Mouse (Mus musculus) lung, embryonic 14.5 days (tissue): ENCODE measurements around the gene Sipa1l1. TPM values are rescaled to one million over a fixed set of nuclear protein-coding genes. Genes with fewer than 3 reads are reported as not detected.

Experiments
- ATAC-seq: fragments of 200-750 bp; cut with Nextera tagmentation; 2 replicates; pipeline ENCODE4 v1.8.0; 2017; ENCODE audit warnings: mild to moderate bottlenecking, moderate TSS enrichment, moderate library complexity; ENCODE audit not compliant: insufficient read depth
- DNase-seq: peaks from one replicate; pipeline ENCODE4 v3.0.0-alpha.2; 2015
- H3K27ac ChIP-seq: fragments of 300-500 bp; sonication (generic); 2 replicates; pipeline ENCODE4 v1.5.1; 2014; ENCODE audit warnings: low read depth, mild to moderate bottlenecking, moderate library complexity
- H3K27me3 ChIP-seq: fragments of 300-500 bp; sonication (generic); 2 replicates; pipeline ENCODE4 v1.6.1; 2014; ENCODE audit warnings: low read length, control low read depth; ENCODE audit not compliant: insufficient read depth
- H3K36me3 ChIP-seq: fragments of 300-500 bp; sonication (generic); 2 replicates; pipeline ENCODE4 v1.6.1; 2014; ENCODE audit warnings: control low read depth; ENCODE audit not compliant: insufficient read depth
- H3K4me1 ChIP-seq: fragments of 300-500 bp; sonication (generic); 2 replicates; pipeline ENCODE4 v1.6.1; 2014; ENCODE audit warnings: antibody characterized with exemption, control low read depth; ENCODE audit not compliant: insufficient read depth
- H3K4me2 ChIP-seq: fragments of 300-500 bp; sonication (generic); 2 replicates; pipeline ENCODE4 v1.6.1; 2014; ENCODE audit warnings: mild to moderate bottlenecking
- H3K4me3 ChIP-seq: fragments of 300-500 bp; sonication (generic); 2 replicates; pipeline ENCODE4 v1.5.1; 2014; ENCODE audit warnings: low read depth, low read length
- H3K9ac ChIP-seq: fragments of 300-500 bp; sonication (generic); 2 replicates; pipeline ENCODE4 v1.6.1; 2014
- H3K9me3 ChIP-seq: fragments of 300-500 bp; sonication (generic); 2 replicates; pipeline ENCODE4 v1.6.1; 2016; ENCODE audit warnings: low read depth, low read length, control low read depth
- CTCF ChIP-seq: IDR thresholded peaks from 2 replicates; pipeline ENCODE4 v1.5.1; 2016; ENCODE audit warnings: antibody characterized with exemption, low read depth
- WGBS: fragments of 180-500 bp; shearing (Covaris S2); extraction: QIAGEN DNeasy Blood & Tissue Kit; methylation state at CpG from one replicate; pipeline ENCODE4 v1.1.7; 2014; 5-methylcytosine and 5-hydroxymethylcytosine counted together
- polyA plus RNA-seq: library from polyadenylated mRNA; unstranded; fragments of >200 nt; fragmentation: Nextera tagmentation; extraction: Ambion mirVana; gene quantifications from 2 replicates; pipeline ENCODE4 v1.2.1, GENCODE M21; 2014

Gene Sipa1l1
- polyA plus RNA-seq, 1 experiment from 2014 or later: 30.5 TPM

GRCm38 (mm10) chr12:82384719-82385118, 215.6 kb downstream of the Sipa1l1 start:
- WGBS: 83% methylated on average over 8 of the region's 8 CpGs
- DNase-seq (no peak), ATAC-seq (no peak)
- Histone ChIP-seq H3K4me2 (no peak overlapping the region), H3K4me3 (no peak overlapping the region), H3K4me1 (no peaks in the 10 kb centered on the region), H3K27ac (no peak overlapping the region), H3K36me3 (peaks cover 19% of the 10 kb centered on the region; the same call in 1 of the 2 replicates), H3K9me3 (no peaks in the 10 kb centered on the region), H3K27me3 (no peaks in the 10 kb centered on the region), H3K9ac (no peak overlapping the region)
- TF ChIP-seq CTCF: no peak

- ATAC-seq (no peak), DNase-seq (no peak)
- 77% methylated on average over 3 of the region's 3 CpGs for WGBS
- H3K36me3 ChIP-seq: peaks cover 19% of the 10 kb centered on the region; the same call in 1 of the 2 replicates
- H3K27ac ChIP-seq: no peak overlapping the region
- no peaks in the 10 kb centered on the region for H3K4me1 ChIP-seq
- TF ChIP-seq CTCF: no peak
- H3K4me3 ChIP-seq: no peak overlapping the region
- H3K9me3 ChIP-seq: no peaks in the 10 kb centered on the region
- no peaks in the 10 kb centered on the region for H3K27me3 ChIP-seq
- no peak overlapping the region for H3K9ac ChIP-seq
- H3K4me2 ChIP-seq: no peak overlapping the region
Observed at GRCm38 (mm10) chr12:82387042-82387441, 217.9 kb downstream of the Sipa1l1 start.

- Histone ChIP-seq H3K36me3 (peaks cover 19% of the 10 kb centered on the region; the same call in 1 of the 2 replicates), H3K4me3 (no peak overlapping the region), H3K9me3 (no peaks in the 10 kb centered on the region), H3K27ac (no peak overlapping the region), H3K4me1 (no peaks in the 10 kb centered on the region), H3K4me2 (no peak overlapping the region), H3K27me3 (no peaks in the 10 kb centered on the region), H3K9ac (no peak overlapping the region)
- 89% methylated on average over 3 of the region's 3 CpGs for WGBS
- DNase-seq (no peak), ATAC-seq (no peak)
- no peak for TF ChIP-seq CTCF
Observed at GRCm38 (mm10) chr12:82387647-82388046, 218.5 kb downstream of the Sipa1l1 start.

- Histone ChIP-seq H3K4me3 (no peak overlapping the region), H3K4me2 (no peak overlapping the region), H3K9ac (no peak overlapping the region), H3K4me1 (no peaks in the 10 kb centered on the region), H3K27ac (no peak overlapping the region), H3K36me3 (peaks cover 19% of the 10 kb centered on the region; the same call in 1 of the 2 replicates), H3K27me3 (no peaks in the 10 kb centered on the region), H3K9me3 (no peaks in the 10 kb centered on the region)
- ATAC-seq (no peak), DNase-seq (no peak)
- TF ChIP-seq CTCF: no peak
Observed at GRCm38 (mm10) chr12:82388144-82388543, 219.0 kb downstream of the Sipa1l1 start.

- WGBS: 30% methylated on average over 8 of the region's 8 CpGs
- no peak overlapping the region; the same call in 1 of the 2 replicates for H3K27ac ChIP-seq
- DNase-seq: peak; percentile 49
Observed at GRCm38 (mm10) chr12:82394118-82394861, 225.2 kb downstream of the Sipa1l1 start.

GRCm38 (mm10) chr12:82395194-82395593, 226.1 kb downstream of the Sipa1l1 start:
- Histone ChIP-seq H3K27me3 (no peaks in the 10 kb centered on the region), H3K9ac (no peak overlapping the region), H3K9me3 (no peaks in the 10 kb centered on the region), H3K4me2 (no peak overlapping the region), H3K4me3 (no peak overlapping the region), H3K27ac (no peak overlapping the region), H3K4me1 (no peaks in the 10 kb centered on the region; the same call in 1 of the 2 replicates), H3K36me3 (peaks cover 24% of the 10 kb centered on the region; the same call in 1 of the 2 replicates)
- ATAC-seq: no peak
- DNase-seq: no peak
- 77% methylated on average over 4 of the region's 4 CpGs for WGBS
- TF ChIP-seq CTCF: no peak

More at GRCm38 (mm10) chr12:82394118-82394861, 225.2 kb downstream of the Sipa1l1 start:
- H3K4me1 ChIP-seq: no peaks in the 10 kb centered on the region; the same call in 1 of the 2 replicates
- peaks cover 16% of the 10 kb centered on the region; the same call in 1 of the 2 replicates for H3K36me3 ChIP-seq
- no peaks in the 10 kb centered on the region for H3K27me3 ChIP-seq
- no peak for TF ChIP-seq CTCF
- H3K4me3 ChIP-seq: no peak overlapping the region
- H3K9me3 ChIP-seq: no peaks in the 10 kb centered on the region
- H3K4me2 ChIP-seq: no peak overlapping the region
- H3K9ac ChIP-seq: no peak overlapping the region
- ATAC-seq: peak; percentile 43; the same call in 1 of the 2 replicates

GRCm38 (mm10) chr12:82397193-82397592, 228.1 kb downstream of the Sipa1l1 start:
- ATAC-seq (no peak), DNase-seq (no peak)
- WGBS: 76% methylated on average over 8 of the region's 8 CpGs
- Histone ChIP-seq H3K36me3 (peaks cover 25% of the 10 kb centered on the region; the same call in 1 of the 2 replicates), H3K9me3 (no peaks in the 10 kb centered on the region), H3K4me1 (no peaks in the 10 kb centered on the region; the same call in 1 of the 2 replicates), H3K27ac (peak overlapping the region; percentile 8; the same call in 1 of the 2 replicates), H3K4me2 (no peak overlapping the region), H3K4me3 (no peak overlapping the region), H3K9ac (no peak overlapping the region), H3K27me3 (no peaks in the 10 kb centered on the region)
- 0 out of 2 replicates have a peak, but pooled peaks have one; percentile 26 for TF ChIP-seq CTCF
